Mouse (Mus musculus) heart, embryonic 13.5 days (tissue): ENCODE measurements at regions not wholly inside any gene's neighbourhood (a gene's known extent, or its start where the extent isn't known, plus 50 kb on each side); places are given as distances from the start of the nearest gene placed in this dataset.

ENCODE experiments used
- ATAC-seq: fragments of 200-750 bp; cut with Nextera tagmentation; 2 replicates; pipeline ENCODE4 v1.8.0; 2017; ENCODE audit warnings: moderate TSS enrichment; ENCODE audit not compliant: insufficient number of reproducible peaks, low FRiP score, low TSS enrichment; ENCODE audit errors: extremely low read depth
- H3K27ac ChIP-seq: fragments of 300-500 bp; sonication (generic); replicated peaks from 2 replicates; pipeline ENCODE4 v1.5.1; 2015; ENCODE audit warnings: moderate library complexity, mild to moderate bottlenecking, inconsistent platforms
- H3K27me3 ChIP-seq: fragments of 300-500 bp; sonication (generic); replicated peaks from 2 replicates; pipeline ENCODE4 v1.6.1; 2015; ENCODE audit warnings: mild to moderate bottlenecking, inconsistent platforms
- H3K36me3 ChIP-seq: fragments of 300-500 bp; sonication (generic); 2 replicates; pipeline ENCODE4 v1.6.1; 2015; ENCODE audit warnings: mild to moderate bottlenecking, inconsistent platforms
- H3K4me1 ChIP-seq: fragments of 300-500 bp; sonication (generic); 2 replicates; pipeline ENCODE4 v1.6.1; 2015; ENCODE audit warnings: inconsistent platforms
- H3K4me2 ChIP-seq: fragments of 300-500 bp; sonication (generic); 2 replicates; pipeline ENCODE4 v1.6.1; 2015; ENCODE audit warnings: inconsistent platforms, mild to moderate bottlenecking, moderate library complexity
- H3K4me3 ChIP-seq: fragments of 300-500 bp; sonication (generic); 2 replicates; pipeline ENCODE4 v1.5.1; 2015; ENCODE audit warnings: moderate library complexity, mild to moderate bottlenecking, inconsistent platforms
- H3K9ac ChIP-seq: fragments of 300-500 bp; sonication (generic); 2 replicates; pipeline ENCODE4 v1.6.1; 2015; ENCODE audit warnings: inconsistent platforms, mild to moderate bottlenecking, moderate library complexity
- H3K9me3 ChIP-seq: fragments of 300-500 bp; sonication (generic); 2 replicates; pipeline ENCODE4 v1.6.1; 2016; ENCODE audit warnings: inconsistent platforms
- WGBS: fragments of 180-500 bp; shearing (Covaris S2); methylation state at CpG from one replicate; pipeline ENCODE4 v1.1.7; 2015; ENCODE audit warnings: mixed read lengths; 5-methylcytosine and 5-hydroxymethylcytosine counted together

DNA sequence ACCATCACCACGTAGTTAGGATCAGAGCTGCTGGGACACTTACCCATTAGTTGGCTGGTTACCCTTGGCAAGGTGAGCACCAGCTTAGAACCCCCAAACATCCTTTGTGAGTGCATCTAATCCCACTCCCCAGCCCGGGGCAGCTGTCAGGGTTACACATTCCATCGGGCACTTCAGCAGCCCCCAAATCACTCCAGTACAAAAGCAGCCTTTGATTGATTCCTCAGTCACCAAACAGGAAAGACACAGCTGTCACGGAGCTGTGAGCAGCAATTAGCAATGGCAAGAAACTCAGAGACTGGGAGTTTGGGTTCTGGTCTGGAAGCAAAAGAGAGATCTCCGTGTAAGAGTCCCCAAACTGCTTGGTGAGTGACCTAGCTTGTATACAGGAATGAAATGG, 245.1 kb upstream of the Sall1 start:
- no peak overlapping the region for H3K9ac ChIP-seq
- H3K27me3 ChIP-seq, result peaks cover 22% of the 10 kb centered on the region; the same call in 1 of the 2 replicates
- no peak for ATAC-seq
- H3K4me1 ChIP-seq, result no peaks in the 10 kb centered on the region
- H3K4me3 ChIP-seq, result no peak overlapping the region
- no peak overlapping the region for H3K4me2 ChIP-seq
- no peak overlapping the region for H3K27ac ChIP-seq
- no peaks in the 10 kb centered on the region for H3K36me3 ChIP-seq
- no peaks in the 10 kb centered on the region for H3K9me3 ChIP-seq
- 32% methylated on average over 5 of the region's 5 CpGs for WGBS

DNA sequence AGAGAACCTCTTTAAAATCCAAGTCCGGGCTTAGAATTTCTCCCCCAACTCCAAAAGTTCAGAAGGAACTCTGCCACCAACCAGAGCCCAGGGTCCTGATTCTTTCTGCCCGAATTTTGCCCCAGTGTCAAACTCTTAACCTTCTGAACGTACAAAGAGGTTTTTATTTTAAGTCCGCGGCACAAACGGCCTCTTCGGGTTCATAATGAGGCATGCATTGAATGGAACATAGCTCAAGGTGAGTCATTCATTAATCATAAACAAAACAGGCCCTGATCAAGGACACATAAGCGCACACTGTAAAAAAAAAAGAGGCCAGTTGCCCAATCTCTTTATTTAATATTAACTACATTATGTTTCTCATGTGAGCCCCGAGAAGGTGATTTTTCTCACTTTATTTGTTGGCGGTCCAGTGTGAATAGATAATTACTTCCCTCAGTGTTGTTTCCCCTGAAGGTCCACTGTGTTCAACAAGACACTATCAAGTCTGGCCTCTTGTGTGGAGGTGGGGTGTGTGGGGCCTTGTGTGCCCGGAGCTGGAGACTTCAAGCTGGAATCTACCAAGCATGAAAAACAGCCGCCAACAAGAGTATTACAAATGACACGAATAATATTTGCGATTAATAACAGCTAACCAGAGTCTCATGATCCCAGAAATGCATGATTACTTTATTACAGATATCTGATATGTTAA, 241.1 kb upstream of the Sall1 start:
- Histone ChIP-seq H3K27ac (no peak overlapping the region), H3K4me1 (no peaks in the 10 kb centered on the region), H3K9me3 (no peaks in the 10 kb centered on the region), H3K4me2 (no peak overlapping the region), H3K4me3 (no peak overlapping the region), H3K27me3 (peaks cover 10% of the 10 kb centered on the region; the same call in 1 of the 2 replicates), H3K36me3 (no peaks in the 10 kb centered on the region), H3K9ac (no peak overlapping the region)
- 81% methylated on average over 14 of the region's 14 CpGs for WGBS
- ATAC-seq, result no peak

DNA sequence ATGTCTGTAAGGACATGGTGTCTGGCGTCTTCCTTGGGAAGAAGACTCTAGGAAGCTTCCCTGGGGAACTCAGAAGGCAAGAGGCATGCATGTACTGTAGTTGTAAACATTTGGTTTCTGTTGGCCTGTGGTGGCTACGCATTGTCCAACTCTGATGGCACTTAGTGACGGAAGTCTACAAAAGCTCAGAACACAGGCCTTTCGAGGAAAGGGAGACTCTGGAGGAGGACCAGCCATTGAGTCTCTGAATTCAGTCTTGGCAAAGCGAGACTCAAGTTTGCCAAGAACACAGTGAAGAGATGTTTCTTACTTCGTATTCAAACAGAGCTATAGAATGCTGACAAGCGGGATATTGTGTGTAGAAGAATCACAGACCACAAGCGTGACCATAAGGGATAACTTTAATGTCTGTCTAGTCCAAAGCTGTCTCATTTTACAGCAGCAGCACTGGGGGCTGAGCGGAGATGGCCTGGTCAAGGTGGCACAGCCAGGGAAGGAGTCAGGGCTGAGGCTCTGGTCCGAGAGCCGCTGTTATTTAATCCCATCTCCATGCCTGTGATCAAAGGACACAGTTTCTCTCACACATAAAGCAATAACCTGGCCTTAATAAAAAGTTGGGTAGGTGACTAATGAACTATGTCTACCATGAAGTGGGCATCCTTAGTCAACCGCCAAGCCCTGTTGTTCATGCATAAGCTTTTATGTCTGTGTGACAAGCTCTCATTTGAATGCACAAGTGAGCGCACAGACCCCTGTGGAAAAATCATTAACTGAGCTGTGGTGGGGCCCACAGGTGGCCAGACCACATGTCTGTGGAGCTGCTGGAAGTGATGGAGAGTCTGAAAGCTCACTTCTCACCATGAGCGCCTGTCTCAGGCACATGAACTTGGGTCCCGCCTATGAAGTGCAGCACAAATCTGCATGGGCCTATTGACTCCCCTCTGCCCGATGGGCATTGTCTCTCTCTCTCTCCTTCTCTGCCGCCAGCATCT, 239.4 kb upstream of the Sall1 start:
- no peak overlapping the region for H3K4me3 ChIP-seq
- no peaks in the 10 kb centered on the region for H3K9me3 ChIP-seq
- no peaks in the 10 kb centered on the region for H3K4me1 ChIP-seq
- H3K36me3 ChIP-seq, result no peaks in the 10 kb centered on the region
- no peak overlapping the region for H3K9ac ChIP-seq
- no peak overlapping the region for H3K4me2 ChIP-seq
- 84% methylated on average over 17 of the region's 17 CpGs for WGBS
- no peaks in the 10 kb centered on the region; the same call in 1 of the 2 replicates for H3K27me3 ChIP-seq
- ATAC-seq, result no peak
- no peak overlapping the region for H3K27ac ChIP-seq

DNA sequence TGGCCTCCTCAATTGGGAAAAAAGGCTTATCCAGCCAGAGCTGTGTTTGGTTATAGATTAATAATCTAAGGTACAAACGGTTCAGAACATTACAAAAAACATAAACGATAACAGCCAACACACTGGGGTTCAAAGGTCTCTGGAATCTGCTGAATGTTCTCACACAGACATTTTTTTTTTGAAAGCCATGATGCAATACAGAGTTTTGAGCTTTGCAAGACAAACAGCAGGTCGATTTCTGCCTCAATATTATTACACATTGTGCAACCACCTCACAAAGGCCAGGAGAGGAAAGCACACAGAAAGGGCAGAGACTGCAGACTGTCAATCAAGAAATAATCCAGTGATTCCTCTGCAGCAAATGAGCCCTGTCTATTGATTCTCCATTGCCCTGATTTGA, 235.9 kb upstream of the Sall1 start:
- no peak overlapping the region for H3K9ac ChIP-seq
- ATAC-seq, result no peak
- H3K27ac ChIP-seq, result no peak overlapping the region

DNA sequence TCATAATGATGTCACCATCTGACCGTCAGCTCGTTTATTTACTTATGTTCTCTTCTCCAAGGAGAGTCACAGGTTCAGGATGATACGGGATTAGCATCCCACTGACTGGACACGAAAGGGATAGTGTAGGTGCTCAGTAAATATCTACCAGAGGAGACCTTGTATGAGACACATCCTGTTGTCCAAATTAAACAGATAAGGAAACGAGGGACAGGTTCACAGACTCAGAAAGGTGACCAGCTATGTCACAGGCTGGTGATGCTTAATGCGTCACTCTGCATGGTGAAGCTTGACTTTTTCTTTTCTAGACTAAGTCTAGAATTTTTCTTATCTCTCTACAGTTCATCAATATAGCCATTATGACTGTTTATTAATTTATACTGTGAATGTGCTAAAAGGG, 235.2 kb upstream of the Sall1 start:
- H3K27me3 ChIP-seq, result no peaks in the 10 kb centered on the region; the same call in 1 of the 2 replicates
- H3K9me3 ChIP-seq, result no peaks in the 10 kb centered on the region
- H3K4me1 ChIP-seq, result no peaks in the 10 kb centered on the region
- H3K9ac ChIP-seq, result no peak overlapping the region
- no peak overlapping the region for H3K4me3 ChIP-seq
- H3K36me3 ChIP-seq, result no peaks in the 10 kb centered on the region
- no peak overlapping the region for H3K4me2 ChIP-seq
- no peak overlapping the region for H3K27ac ChIP-seq
- ATAC-seq, result no peak
- 68% methylated on average over 6 of the region's 6 CpGs for WGBS

More for the DNA sequence above, 235.9 kb upstream of the Sall1 start:
- no peaks in the 10 kb centered on the region for H3K4me1 ChIP-seq
- H3K4me2 ChIP-seq, result no peak overlapping the region
- H3K9me3 ChIP-seq, result no peaks in the 10 kb centered on the region
- WGBS, result 61% methylated on average over 3 of the region's 3 CpGs
- no peaks in the 10 kb centered on the region for H3K36me3 ChIP-seq
- no peaks in the 10 kb centered on the region; the same call in 1 of the 2 replicates for H3K27me3 ChIP-seq
- no peak overlapping the region for H3K4me3 ChIP-seq

DNA sequence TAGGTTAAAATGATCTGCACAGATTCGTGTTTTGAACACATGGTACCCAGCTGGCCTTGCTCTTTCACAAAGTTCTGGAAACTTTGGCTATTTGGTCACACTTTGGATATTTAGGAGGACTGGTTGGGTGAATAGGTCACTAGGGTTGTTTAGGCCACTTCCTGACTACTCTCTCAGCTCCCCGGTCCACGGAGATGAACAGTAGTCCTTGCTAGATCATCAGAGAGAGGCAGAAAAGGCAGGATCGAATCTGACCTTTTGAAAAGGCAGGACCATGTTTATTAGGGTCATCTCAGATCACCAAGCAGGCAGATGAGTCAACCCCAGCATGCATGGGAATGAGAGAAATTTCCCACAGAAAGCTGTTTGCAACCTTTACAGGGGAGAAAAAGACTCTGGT, 229.3 kb upstream of the Sall1 start:
- Histone ChIP-seq H3K9me3 (no peaks in the 10 kb centered on the region), H3K27ac (no peak overlapping the region), H3K36me3 (no peaks in the 10 kb centered on the region), H3K4me1 (peaks cover 3% of the 10 kb centered on the region; the same call in 1 of the 2 replicates), H3K9ac (no peak overlapping the region), H3K27me3 (peaks cover 34% of the 10 kb centered on the region), H3K4me3 (no peak overlapping the region), H3K4me2 (no peak overlapping the region)
- ATAC-seq, result no peak
- WGBS, result 70% methylated on average over 4 of the region's 4 CpGs

DNA sequence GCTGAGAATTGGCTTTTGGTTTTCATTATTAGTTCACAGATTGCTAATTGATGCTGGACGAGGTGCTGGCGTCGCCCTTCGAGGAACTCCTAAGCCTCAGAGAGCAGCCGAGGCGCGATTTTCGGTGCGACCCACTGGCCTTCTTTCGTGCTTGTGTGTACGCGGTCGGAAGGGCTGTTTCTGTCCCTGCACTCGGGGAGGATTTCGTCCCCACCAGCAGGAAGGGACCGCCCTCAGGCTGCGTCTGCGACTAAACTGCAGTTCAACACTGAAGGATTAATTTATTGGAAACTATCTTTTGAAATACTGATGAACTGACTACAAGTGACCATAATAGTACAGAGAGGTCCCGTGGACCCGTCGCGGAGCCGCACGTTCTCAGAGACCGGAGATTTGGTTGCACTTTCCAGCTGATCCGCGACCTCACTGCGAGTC, 228.4 kb upstream of the Sall1 start:
- peak overlapping the region; percentile 69 for H3K9ac ChIP-seq
- no peaks in the 10 kb centered on the region for H3K36me3 ChIP-seq
- H3K27me3 ChIP-seq, result peaks cover 34% of the 10 kb centered on the region
- H3K4me1 ChIP-seq, result peaks cover 3% of the 10 kb centered on the region; the same call in 1 of the 2 replicates
- no peak overlapping the region for H3K27ac ChIP-seq
- 2% methylated on average over 28 of the region's 28 CpGs for WGBS
- no peak for ATAC-seq
- peak overlapping the region; percentile 83 for H3K4me2 ChIP-seq
- H3K9me3 ChIP-seq, result no peaks in the 10 kb centered on the region
- H3K4me3 ChIP-seq, result peak overlapping the region; percentile 52

DNA sequence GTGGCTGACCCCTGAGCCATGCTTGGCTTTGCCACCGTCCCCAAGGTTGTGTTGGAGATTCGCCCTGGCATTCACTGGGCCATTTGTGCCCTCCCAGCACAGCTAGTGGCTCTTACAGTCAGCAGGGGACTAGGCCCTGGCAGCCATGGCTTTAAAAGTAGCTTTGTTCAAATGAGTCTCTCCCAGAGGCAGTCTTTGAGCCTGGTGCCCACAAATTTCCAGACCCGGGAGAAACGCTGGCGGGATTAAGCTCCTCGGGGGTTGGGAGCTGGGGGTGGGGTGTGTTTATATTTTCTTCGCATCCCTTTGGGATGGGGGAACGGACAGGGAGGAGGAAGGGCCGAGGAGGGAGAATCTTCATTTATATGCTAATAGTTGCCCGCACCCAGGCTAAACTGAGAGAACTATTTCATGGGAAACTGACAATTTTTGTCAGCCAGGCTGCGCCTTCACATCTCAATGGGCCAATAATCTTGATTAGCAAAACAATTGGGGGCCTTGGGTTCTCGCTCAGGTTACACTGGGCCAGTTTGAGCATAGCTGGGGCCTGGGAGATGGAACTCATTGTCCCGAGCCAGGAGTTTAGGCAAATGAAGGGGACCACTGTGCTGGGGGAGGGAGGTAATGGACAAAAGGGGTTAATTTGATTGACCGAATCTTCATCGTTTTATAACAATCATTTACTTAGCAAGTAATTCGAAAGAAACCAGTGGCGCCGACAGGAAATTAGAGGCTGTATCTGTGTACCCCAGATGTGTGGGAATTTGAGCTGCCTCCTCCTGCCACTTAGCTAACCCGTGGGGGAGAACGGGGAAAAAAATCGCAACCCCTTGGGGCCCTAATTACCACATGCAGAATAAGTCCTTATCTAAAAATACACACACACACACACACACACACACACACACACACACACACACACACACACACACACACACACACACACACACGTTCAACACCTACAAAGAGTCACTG, 227.7 kb upstream of the Sall1 start:
- H3K4me1 ChIP-seq, result peaks cover 3% of the 10 kb centered on the region; the same call in 1 of the 2 replicates
- H3K4me2 ChIP-seq, result peak overlapping the region; percentile 83
- 22% methylated on average over 22 of the region's 22 CpGs for WGBS
- no peaks in the 10 kb centered on the region for H3K36me3 ChIP-seq
- no peak overlapping the region for H3K27ac ChIP-seq
- no peaks in the 10 kb centered on the region for H3K9me3 ChIP-seq
- peaks cover 34% of the 10 kb centered on the region for H3K27me3 ChIP-seq
- H3K4me3 ChIP-seq, result peak overlapping the region; percentile 52
- H3K9ac ChIP-seq, result peak overlapping the region; percentile 69
- ATAC-seq, result no peak

DNA sequence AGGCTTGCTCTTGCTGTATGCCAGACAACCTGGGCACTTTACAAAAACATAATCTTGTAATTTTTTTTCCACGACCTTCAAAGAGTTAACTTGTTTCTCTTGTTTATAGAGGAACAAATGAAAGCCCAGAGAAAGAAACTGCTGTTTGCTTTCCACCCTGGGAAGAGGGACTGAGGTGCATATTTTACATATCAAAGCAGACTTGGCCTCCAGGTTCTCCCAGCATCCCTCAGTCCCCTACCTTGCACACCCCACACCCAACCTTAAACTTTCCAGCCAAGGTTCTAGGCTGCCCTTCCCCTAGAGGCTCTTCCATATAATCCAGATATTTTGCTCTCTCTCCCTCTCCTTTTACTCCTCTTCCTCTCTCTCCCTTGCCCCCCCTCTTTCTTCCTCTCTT, 226.0 kb upstream of the Sall1 start:
- H3K4me1 ChIP-seq, result peaks cover 3% of the 10 kb centered on the region; the same call in 1 of the 2 replicates
- H3K4me3 ChIP-seq, result no peak overlapping the region
- H3K9me3 ChIP-seq, result peaks cover 8% of the 10 kb centered on the region
- H3K9ac ChIP-seq, result no peak overlapping the region
- no peak overlapping the region for H3K27ac ChIP-seq
- H3K27me3 ChIP-seq, result peaks cover 34% of the 10 kb centered on the region
- H3K36me3 ChIP-seq, result no peaks in the 10 kb centered on the region
- ATAC-seq, result no peak
- no peak overlapping the region for H3K4me2 ChIP-seq
- 24% methylated on average over 1 of the region's 1 CpGs for WGBS

DNA sequence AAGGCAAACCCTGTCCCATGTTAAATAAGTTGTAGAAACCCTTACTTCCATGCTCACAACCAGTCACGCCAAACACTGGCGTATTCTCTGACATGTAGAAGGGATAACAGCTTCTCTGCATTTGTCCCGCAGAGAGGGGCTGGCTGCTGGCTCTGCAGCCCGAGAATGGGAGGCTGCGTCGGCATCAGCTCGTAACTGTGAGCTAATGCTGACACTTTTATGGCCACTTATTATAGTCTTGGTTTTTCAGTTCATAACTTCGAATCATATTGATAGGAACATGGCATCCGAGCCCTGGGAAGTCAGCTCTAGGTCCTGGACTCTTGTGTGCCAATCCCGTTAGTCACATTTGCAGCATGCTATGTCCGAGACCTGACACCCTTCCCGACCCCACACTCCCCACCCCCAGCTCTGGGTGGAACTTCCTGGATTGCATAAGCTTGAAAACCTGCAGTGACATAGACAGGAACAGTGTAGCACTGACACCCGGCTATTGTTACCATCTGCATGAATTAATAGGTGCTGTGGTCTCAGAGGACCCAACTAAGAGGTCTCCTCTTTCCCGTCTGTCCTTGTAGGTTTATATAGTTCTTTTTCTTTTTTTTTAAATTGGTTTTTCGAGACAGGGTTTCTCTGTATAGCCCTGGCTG, 217.3 kb upstream of the Sall1 start:
- no peak overlapping the region for H3K27ac ChIP-seq
- 67% methylated on average over 15 of the region's 15 CpGs for WGBS
- H3K9ac ChIP-seq, result no peak overlapping the region
- H3K4me1 ChIP-seq, result no peaks in the 10 kb centered on the region
- no peaks in the 10 kb centered on the region for H3K36me3 ChIP-seq
- ATAC-seq, result no peak
- peaks cover 10% of the 10 kb centered on the region for H3K9me3 ChIP-seq
- no peak overlapping the region for H3K4me2 ChIP-seq
- no peak overlapping the region for H3K4me3 ChIP-seq
- no peaks in the 10 kb centered on the region; the same call in 1 of the 2 replicates for H3K27me3 ChIP-seq
